Mouse (Mus musculus) thymus, adult 2 months (tissue): Measurements from ENCODE around the gene Kif13a. TPM values are rescaled to one million over a fixed set of nuclear protein-coding genes. Genes with fewer than 3 reads are reported as not detected.

Experiments
- DNase-seq: peaks from one replicate; pipeline ENCODE4 v3.0.0; 2021
- H3K27ac ChIP-seq: fragments of 200-500 bp; 2 replicates; pipeline ENCODE4 v1.5.1; 2012; ENCODE audit warnings: low read length, control low read depth; ENCODE audit not compliant: control insufficient read depth, insufficient read depth
- H3K27me3 ChIP-seq: fragments of 200-500 bp; 2 replicates; pipeline ENCODE4 v1.6.1; 2012; ENCODE audit warnings: mild to moderate bottlenecking, low read length, moderate library complexity, mixed read lengths; ENCODE audit not compliant: control insufficient read depth, insufficient read depth
- H3K36me3 ChIP-seq: fragments of 200-500 bp; 2 replicates; pipeline ENCODE4 v1.6.1; 2012; ENCODE audit warnings: mild to moderate bottlenecking, low read length, moderate library complexity; ENCODE audit not compliant: control insufficient read depth, insufficient read depth
- H3K4me1 ChIP-seq: fragments of 200-500 bp; replicated peaks from 2 replicates; pipeline ENCODE4 v1.6.1; 2012; ENCODE audit warnings: low read length; ENCODE audit not compliant: control insufficient read depth, insufficient read depth
- H3K4me3 ChIP-seq: fragments of 200-500 bp; 2 replicates; pipeline ENCODE4 v1.5.1; 2012; ENCODE audit warnings: mild to moderate bottlenecking, low read length, control low read depth, moderate library complexity; ENCODE audit not compliant: control insufficient read depth, insufficient read depth
- CTCF ChIP-seq: fragments of 200-500 bp; IDR thresholded peaks from 2 replicates; pipeline ENCODE4 v1.5.1; 2012; ENCODE audit warnings: mild to moderate bottlenecking, control low read depth, low read length, moderate library complexity, borderline replicate concordance; ENCODE audit not compliant: control insufficient read depth, poor library complexity, insufficient read depth; ENCODE audit errors: extremely low read depth
- POLR2A ChIP-seq: fragments of 200-500 bp; IDR thresholded peaks from 2 replicates; pipeline ENCODE4 v1.6.1; 2012; ENCODE audit warnings: mild to moderate bottlenecking, low read length, control low read depth, moderate library complexity; ENCODE audit not compliant: control insufficient read depth, poor library complexity, insufficient read depth; ENCODE audit errors: extremely low read depth
- WGBS: fragments of 180-500 bp; shearing (Covaris S2); methylation state at CpG from one replicate; pipeline ENCODE4 v1.1.7; 2018; 5-methylcytosine and 5-hydroxymethylcytosine counted together
- polyA plus RNA-seq: library from polyadenylated mRNA; depleted of rRNA; stranded (reverse); fragments of >200 nt; gene quantifications from 2 replicates; pipeline ENCODE4 v1.2.3, GENCODE M21; 2012

Kif13a gene
- polyA plus RNA-seq, 1 experiment: 6.4 TPM

- TF ChIP-seq CTCF (no peak), POLR2A (no peak)
- Histone ChIP-seq H3K4me1 (peaks cover 2% of the 10 kb centered on the region), H3K27ac (0 out of 2 replicates have a peak overlapping the region, but pooled peaks have one; percentile 35), H3K27me3 (no peaks in the 10 kb centered on the region), H3K4me3 (no peak overlapping the region), H3K36me3 (no peaks in the 10 kb centered on the region)
- 7% methylated on average over 2 of the region's 2 CpGs for WGBS
- no peak for DNase-seq
These were observed 204.4 kb downstream of the Kif13a start for GRCm38 (mm10) chr13:46725227-46725626.

DNA sequence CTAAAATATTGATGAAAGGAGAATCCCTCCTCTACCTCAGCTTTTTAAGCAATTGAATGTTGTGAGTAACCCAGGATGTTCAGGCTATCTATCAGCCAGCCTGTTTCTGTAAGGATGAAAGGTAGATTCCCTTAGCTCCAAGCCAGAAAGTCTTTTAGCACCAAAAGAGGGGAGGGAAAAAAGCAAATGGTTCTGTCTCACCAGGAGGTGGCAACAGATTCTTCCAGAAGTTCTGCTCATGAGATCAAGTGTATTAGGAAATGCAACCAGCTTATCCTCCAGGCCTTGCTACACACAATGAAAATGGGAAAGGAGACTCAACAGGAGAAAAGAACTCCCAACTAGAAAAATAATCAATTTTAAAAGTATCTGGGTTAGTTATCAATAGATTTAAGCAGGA lies 205.3 kb downstream of the Kif13a start:
- H3K4me3 ChIP-seq: no peak overlapping the region
- no peak for DNase-seq
- no peaks in the 10 kb centered on the region for H3K27me3 ChIP-seq
- no peaks in the 10 kb centered on the region for H3K36me3 ChIP-seq
- peak overlapping the region; percentile 67; the same call in 1 of the 2 replicates for H3K27ac ChIP-seq
- TF ChIP-seq POLR2A (no peak), CTCF (no peak)
- H3K4me1 ChIP-seq: peaks cover 2% of the 10 kb centered on the region

- Histone ChIP-seq H3K27me3 (no peaks in the 10 kb centered on the region), H3K4me1 (peaks cover 5% of the 10 kb centered on the region), H3K36me3 (peaks cover 11% of the 10 kb centered on the region), H3K27ac (no peak overlapping the region), H3K4me3 (no peak overlapping the region)
- DNase-seq: no peak
- no peak for TF ChIP-seq CTCF
- TF ChIP-seq POLR2A: no peak
These were observed 208.7 kb downstream of the Kif13a start for GRCm38 (mm10) chr13:46721009-46721408.

DNA sequence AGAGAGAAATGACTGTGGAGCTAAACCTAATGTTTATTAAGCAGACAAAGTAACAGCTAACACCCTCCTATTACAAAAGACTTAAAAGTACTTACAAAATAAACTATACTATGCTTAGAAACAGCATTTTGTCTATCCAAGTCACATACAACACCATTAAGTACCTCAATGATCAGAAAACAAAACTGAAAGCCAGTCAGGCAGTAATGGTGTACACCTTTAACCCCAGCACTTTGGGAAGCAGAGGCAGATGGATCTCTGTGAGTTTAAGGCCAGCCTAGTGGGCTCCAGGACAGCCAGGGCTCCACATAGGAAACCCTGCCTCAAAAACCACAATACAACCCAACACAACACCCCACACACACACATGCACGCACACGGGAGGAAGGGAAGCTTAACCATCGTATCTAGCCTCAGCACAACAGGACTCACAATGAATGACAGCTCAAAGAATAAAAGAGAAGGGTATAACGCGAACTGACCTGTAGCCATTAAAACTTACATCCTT lies 210.7 kb downstream of the Kif13a start:
- DNase-seq: no peak
- peaks cover 2% of the 10 kb centered on the region for H3K4me1 ChIP-seq
- TF ChIP-seq POLR2A: no peak
- no peak for TF ChIP-seq CTCF
- H3K27ac ChIP-seq: peak overlapping the region; percentile 15; the same call in 1 of the 2 replicates
- H3K36me3 ChIP-seq: peaks cover 18% of the 10 kb centered on the region
- WGBS: 49% methylated on average over 5 of the region's 5 CpGs
- no peak overlapping the region for H3K4me3 ChIP-seq
- H3K27me3 ChIP-seq: no peaks in the 10 kb centered on the region

DNA sequence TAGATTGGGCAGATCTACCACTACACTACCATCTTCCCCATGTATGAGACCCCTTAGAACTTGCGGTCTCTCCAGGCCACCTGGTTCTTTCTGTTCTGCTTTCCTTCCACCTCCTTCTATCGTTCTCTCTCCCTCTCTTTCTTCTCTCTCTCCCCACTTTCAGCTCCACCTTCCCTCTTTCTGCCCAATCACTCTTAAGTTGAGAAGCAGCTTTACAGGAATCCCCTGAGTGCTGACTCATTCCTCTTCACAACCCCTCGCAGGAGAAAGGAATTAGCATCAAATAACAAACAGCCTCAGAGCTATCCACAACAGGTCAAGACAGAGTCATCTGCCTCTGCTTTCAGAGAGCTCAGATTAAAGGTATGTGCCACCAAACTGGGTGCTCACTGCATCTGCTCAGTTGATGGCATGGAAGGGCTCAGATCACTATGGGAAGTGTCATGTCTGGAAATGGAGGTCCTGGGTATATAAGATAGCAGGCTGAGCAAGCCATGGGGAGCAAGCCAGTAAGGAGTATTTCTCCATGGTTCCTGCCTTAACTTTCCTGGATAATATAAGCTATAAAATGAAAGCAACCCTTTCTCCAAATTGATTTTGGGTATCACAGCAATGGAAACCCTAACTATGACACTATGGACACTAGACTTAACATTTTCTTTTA lies 213.6 kb downstream of the Kif13a start:
- 52% methylated on average over 3 of the region's 3 CpGs for WGBS
- H3K36me3 ChIP-seq: peaks cover 41% of the 10 kb centered on the region
- no peaks in the 10 kb centered on the region for H3K27me3 ChIP-seq
- H3K4me3 ChIP-seq: no peak overlapping the region
- H3K27ac ChIP-seq: no peak overlapping the region
- peaks cover 2% of the 10 kb centered on the region for H3K4me1 ChIP-seq
- TF ChIP-seq POLR2A (no peak), CTCF (no peak)
- no peak for DNase-seq

- Histone ChIP-seq H3K27ac (no peak overlapping the region), H3K4me1 (no peaks in the 10 kb centered on the region), H3K36me3 (peaks cover 62% of the 10 kb centered on the region), H3K4me3 (no peak overlapping the region), H3K27me3 (no peaks in the 10 kb centered on the region)
- WGBS: 94% methylated on average over 5 of the region's 5 CpGs
- TF ChIP-seq CTCF: no peak
- DNase-seq: no peak
These were observed 216.2 kb downstream of the Kif13a start for GRCm38 (mm10) chr13:46713486-46713885.
